Mouse (Mus musculus) G1E (cell line): ENCODE measurements at regions not wholly inside any gene's neighbourhood (a gene's known extent, or its start where the extent isn't known, plus 50 kb on each side); places are given as distances from the start of the nearest gene placed in this dataset.

Source experiments
- ATAC-seq: 2 replicates; pipeline ENCODE4 v1.8.0; 2016; ENCODE audit warnings: mild to moderate bottlenecking; ENCODE audit not compliant: insufficient number of reproducible peaks, poor library complexity, low FRiP score, severe bottlenecking; ENCODE audit errors: extremely low read depth
- DNase-seq: peaks from one replicate; pipeline ENCODE4 v3.0.0; 2012; ENCODE audit warnings: low spot score
- H3K27me3 ChIP-seq: 2 replicates; pipeline ENCODE4 v1.6.1; 2012; ENCODE audit warnings: mild to moderate bottlenecking, low read length, inconsistent platforms; ENCODE audit not compliant: insufficient read depth
- H3K36me3 ChIP-seq: replicated peaks from 2 replicates; pipeline ENCODE3; 2012; ENCODE audit warnings: mild to moderate bottlenecking, inconsistent platforms
- H3K4me1 ChIP-seq: 2 replicates; pipeline ENCODE4 v1.6.1; 2012; ENCODE audit warnings: low read depth, low read length, inconsistent platforms, mixed read lengths; ENCODE audit not compliant: insufficient read depth
- H3K4me3 ChIP-seq: 2 replicates; pipeline ENCODE4 v1.5.1; 2012; ENCODE audit warnings: low read depth, mild to moderate bottlenecking, inconsistent platforms, low read length, moderate library complexity, mixed read lengths
- H3K9me3 ChIP-seq: replicated peaks from 2 replicates; pipeline ENCODE4 v1.6.1; 2012; ENCODE audit warnings: inconsistent platforms
- CTCF ChIP-seq: IDR thresholded peaks from 2 replicates; pipeline ENCODE4 v1.5.1; 2012; ENCODE audit warnings: low read depth, low read length, inconsistent platforms, mixed read lengths
- GATA1 ChIP-seq: IDR thresholded peaks from 2 replicates; pipeline ENCODE4 v1.6.1; 2012; ENCODE audit warnings: borderline replicate concordance, low read length, inconsistent platforms, mixed read lengths
- GATA2 ChIP-seq: IDR thresholded peaks from 2 replicates; pipeline ENCODE4 v1.6.1; 2012; ENCODE audit warnings: low read depth, low read length, inconsistent platforms, borderline replicate concordance
- POLR2AphosphoS5 ChIP-seq: IDR thresholded peaks from 2 replicates; pipeline ENCODE4 v1.6.1; 2012; ENCODE audit warnings: low read depth, low read length, inconsistent platforms; ENCODE audit not compliant: insufficient replicate concordance
- TAL1 ChIP-seq: conservative IDR thresholded peaks from 2 replicates; pipeline ENCODE4 v1.6.1; 2012; ENCODE audit warnings: low read depth, low read length, inconsistent platforms, mixed read lengths

DNA sequence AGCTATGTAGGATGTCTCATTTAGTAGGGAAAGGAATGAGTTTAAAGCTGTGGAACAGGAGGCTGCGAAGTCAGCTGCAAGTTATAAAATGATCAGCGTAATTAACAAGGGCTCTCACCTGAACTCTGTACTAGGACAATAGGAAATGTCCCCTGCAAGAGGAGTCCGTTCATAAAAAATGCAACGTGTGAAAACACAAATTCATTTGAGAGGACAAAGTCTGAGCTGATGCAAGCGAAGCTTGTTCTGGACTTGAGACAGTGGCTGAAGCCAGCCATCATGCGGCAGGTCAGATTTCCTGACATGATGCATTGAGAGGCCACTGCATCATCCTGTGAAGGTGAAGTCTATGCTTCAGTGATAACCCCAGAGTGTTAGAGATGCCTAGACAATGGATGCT is 232.5 kb downstream of the Dad1 start:
- DNase-seq, result no peak

DNA sequence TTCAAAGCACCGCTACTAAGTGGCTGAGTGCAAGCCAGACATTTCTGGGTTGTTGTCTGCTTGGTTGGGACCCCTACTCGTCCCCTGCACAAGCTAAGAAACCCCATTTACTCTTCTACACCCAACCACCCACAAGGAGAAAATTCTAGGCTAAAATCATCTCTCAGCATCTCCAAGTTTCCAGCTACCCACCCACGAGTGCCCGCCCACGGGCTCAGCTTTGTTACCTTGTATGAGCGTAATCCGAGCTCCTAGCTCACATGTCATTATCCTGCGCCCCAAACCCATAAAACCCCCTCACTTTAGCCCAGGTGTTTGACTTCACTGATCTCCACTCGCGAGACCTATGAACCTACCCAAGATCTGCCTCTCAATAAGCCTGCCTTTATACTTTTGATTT is 239.3 kb downstream of the Dad1 start:
- DNase-seq, result no peak
- Histone ChIP-seq H3K4me3 (no peak overlapping the region), H3K4me1 (no peaks in the 10 kb centered on the region), H3K36me3 (no peaks in the 10 kb centered on the region), H3K27me3 (peaks cover 3% of the 10 kb centered on the region; the same call in 1 of the 2 replicates), H3K9me3 (no peaks in the 10 kb centered on the region)
- TF ChIP-seq GATA1, result no peak
- no peak for TF ChIP-seq POLR2AphosphoS5
- TF ChIP-seq TAL1, result no peak
- TF ChIP-seq CTCF, result no peak
- no peak for TF ChIP-seq GATA2
- ATAC-seq, result no peak

More for the DNA sequence above, 232.5 kb downstream of the Dad1 start:
- no peak overlapping the region for H3K4me3 ChIP-seq
- no peak for TF ChIP-seq GATA1
- no peak for TF ChIP-seq TAL1
- no peak for TF ChIP-seq GATA2
- TF ChIP-seq CTCF, result no peak
- TF ChIP-seq POLR2AphosphoS5, result no peak
- H3K27me3 ChIP-seq, result peaks cover 8% of the 10 kb centered on the region; the same call in 1 of the 2 replicates
- no peak for ATAC-seq
- H3K9me3 ChIP-seq, result no peaks in the 10 kb centered on the region
- H3K4me1 ChIP-seq, result no peaks in the 10 kb centered on the region
- no peaks in the 10 kb centered on the region for H3K36me3 ChIP-seq

- TF ChIP-seq POLR2AphosphoS5 (no peak), TAL1 (no peak), GATA1 (no peak), GATA2 (no peak), CTCF (no peak)
- DNase-seq, result no peak
- H3K27me3 ChIP-seq, result peaks cover 6% of the 10 kb centered on the region; the same call in 1 of the 2 replicates
Observed at GRCm38 (mm10) chr14:54002083-54002482, 251.8 kb downstream of the Dad1 start.

DNA sequence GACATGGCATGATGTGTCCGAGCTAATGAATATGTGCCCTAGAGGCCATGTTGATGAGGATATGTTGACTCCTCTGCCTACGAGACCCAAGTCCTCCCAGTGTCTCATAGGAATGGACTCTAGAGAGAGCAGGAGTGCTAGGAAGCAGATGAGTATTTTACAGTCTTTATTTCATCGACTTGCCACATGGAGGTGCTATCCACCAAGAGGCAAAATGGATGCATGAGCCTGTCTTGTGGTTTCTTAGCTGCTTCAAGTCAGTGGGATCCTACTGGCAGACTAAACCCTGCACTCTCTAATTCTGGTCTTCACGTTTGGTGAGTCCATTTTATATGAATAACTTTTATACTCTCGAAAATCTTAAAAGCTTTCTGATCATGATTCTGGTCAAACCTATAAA is 253.4 kb downstream of the Dad1 start:
- ATAC-seq (no peak), DNase-seq (no peak)
- H3K4me1 ChIP-seq, result no peaks in the 10 kb centered on the region
- peaks cover 6% of the 10 kb centered on the region; the same call in 1 of the 2 replicates for H3K27me3 ChIP-seq
- TF ChIP-seq CTCF, result no peak
- TF ChIP-seq TAL1, result no peak
- TF ChIP-seq GATA1, result no peak
- TF ChIP-seq POLR2AphosphoS5, result no peak
- TF ChIP-seq GATA2, result no peak
- no peaks in the 10 kb centered on the region for H3K9me3 ChIP-seq
- H3K36me3 ChIP-seq, result no peaks in the 10 kb centered on the region
- no peak overlapping the region for H3K4me3 ChIP-seq

More at GRCm38 (mm10) chr14:54002083-54002482, 251.8 kb downstream of the Dad1 start:
- H3K9me3 ChIP-seq, result no peaks in the 10 kb centered on the region
- no peaks in the 10 kb centered on the region for H3K36me3 ChIP-seq
- no peaks in the 10 kb centered on the region for H3K4me1 ChIP-seq
- no peak for ATAC-seq
- H3K4me3 ChIP-seq, result no peak overlapping the region

GRCm38 (mm10) chr14:53993427-53993826 is 260.5 kb downstream of the Dad1 start:
- TF ChIP-seq TAL1 (no peak), GATA1 (no peak), GATA2 (no peak), CTCF (no peak), POLR2AphosphoS5 (no peak)
- no peak for ATAC-seq
- DNase-seq, result no peak
- H3K4me1 ChIP-seq, result no peaks in the 10 kb centered on the region
- H3K27me3 ChIP-seq, result no peaks in the 10 kb centered on the region
- H3K4me3 ChIP-seq, result no peak overlapping the region
- no peaks in the 10 kb centered on the region for H3K9me3 ChIP-seq
- no peaks in the 10 kb centered on the region for H3K36me3 ChIP-seq

GRCm38 (mm10) chr14:53992712-53993286 is 261.1 kb downstream of the Dad1 start:
- Histone ChIP-seq H3K36me3 (no peaks in the 10 kb centered on the region), H3K27me3 (no peaks in the 10 kb centered on the region; the same call in 1 of the 2 replicates), H3K4me3 (no peak overlapping the region), H3K9me3 (no peaks in the 10 kb centered on the region), H3K4me1 (no peaks in the 10 kb centered on the region)
- DNase-seq, result no peak
- ATAC-seq, result no peak
- TF ChIP-seq GATA1 (no peak), GATA2 (no peak), CTCF (no peak), POLR2AphosphoS5 (no peak), TAL1 (no peak)

GRCm38 (mm10) chr14:53991390-53991789 is 262.5 kb downstream of the Dad1 start:
- DNase-seq (no peak), ATAC-seq (no peak)
- Histone ChIP-seq H3K36me3 (no peaks in the 10 kb centered on the region), H3K4me1 (no peaks in the 10 kb centered on the region), H3K9me3 (no peaks in the 10 kb centered on the region), H3K27me3 (no peaks in the 10 kb centered on the region; the same call in 1 of the 2 replicates), H3K4me3 (no peak overlapping the region)
- TF ChIP-seq CTCF (no peak), GATA1 (no peak), POLR2AphosphoS5 (no peak), GATA2 (no peak), TAL1 (no peak)
